Mouse (Mus musculus) heart, postnatal 25 days (tissue): ENCODE measurements around the gene Siah1a. TPM values are rescaled to one million over a fixed set of nuclear protein-coding genes. Genes with fewer than 3 reads are reported as not detected.

ENCODE experiments used
- DNase-seq: peaks from one replicate; pipeline ENCODE4 v3.0.0; 2022; ENCODE audit warnings: low spot score
- intact Hi-C: fragments of 180-260 bp; cut with DNase I; formaldehyde crosslinking; loops from one replicate; pipeline ENCODE4 v1.15.1; 2025
- total RNA-seq, 2 experiments: library from RNA; stranded (reverse); gene quantifications; 2 replicates each; pipeline ENCODE4 v1.2.3; 2021

Siah1a gene
- total RNA-seq, 2 experiments from 2014 or later = 14.9 to 15.6 TPM

GRCm38 (mm10) chr8:86707873-86708272 is 37.9 kb downstream of the Siah1a start:
- DNase-seq = no peak
- intact Hi-C loops = no loop called here

- no peak for DNase-seq
- intact Hi-C loops = no loop called here
Observed at GRCm38 (mm10) chr8:86706756-86707155, 39.0 kb downstream of the Siah1a start.

- intact Hi-C loops = no loop called here
- DNase-seq = no peak
Observed at GRCm38 (mm10) chr8:86705317-86705716, 40.4 kb downstream of the Siah1a start.

GRCm38 (mm10) chr8:86702453-86702852 is 43.3 kb downstream of the Siah1a start:
- no peak for DNase-seq
- intact Hi-C loops = no loop called here

GRCm38 (mm10) chr8:86699471-86699870 is 46.3 kb downstream of the Siah1a start:
- no peak for DNase-seq
- intact Hi-C loops = no loop called here

GRCm38 (mm10) chr8:86698811-86699421 is 46.8 kb downstream of the Siah1a start:
- DNase-seq = no peak
- intact Hi-C loops = no loop called here

- no peak for DNase-seq
- intact Hi-C loops = no loop called here
Observed at GRCm38 (mm10) chr8:86695703-86696102, 50.0 kb downstream of the Siah1a start.

GRCm38 (mm10) chr8:86694011-86694410 is 51.7 kb downstream of the Siah1a start:
- intact Hi-C loops = no loop called here
- DNase-seq = no peak

GRCm38 (mm10) chr8:86692107-86692506 is 53.6 kb downstream of the Siah1a start:
- intact Hi-C loops = no loop called here
- DNase-seq = no peak

GRCm38 (mm10) chr8:86686629-86687028 is 59.1 kb downstream of the Siah1a start:
- intact Hi-C loops = no loop called here
- DNase-seq = no peak

Other genes starting within 250 kb of the Siah1a start
- not detected for gene Abcc12, start 165.2 kb downstream of the Siah1a start, total RNA-seq
- 10 to 100 TPM; 74.9 to 75.2 TPM for gene Lonp2, start 121.9 kb downstream of the Siah1a start, total RNA-seq
- 1 to 10 TPM; 2.1 to 3.0 TPM for gene Gm10638, start 235 bp downstream of the Siah1a start, total RNA-seq
- gene N4bp1, start 139.3 kb upstream of the Siah1a start, total RNA-seq = 10 to 100 TPM; 15.7 to 16.9 TPM